Mouse (Mus musculus) urinary bladder, postnatal 25 days (tissue): ENCODE data around the gene Mrps18a.

Experiments
- DNase-seq: peaks from one replicate; pipeline ENCODE4 v3.0.0; 2022; ENCODE audit warnings: low spot score

Mrps18a gene

GRCm38 (mm10) chr17:46143578-46144423 lies 33.0 kb downstream of the Mrps18a start, which contains the start of gene Rsph9:
TSS of gene Rsph9 (minus strand) at chr17:46144216.
- DNase-seq, result peak; percentile 75

- DNase-seq, result peak; percentile 74
These were observed 42.3 kb downstream of the Mrps18a start, which contains the start of gene Mad2l1bp for GRCm38 (mm10) chr17:46152847-46153782. TSS of gene Mad2l1bp (minus strand) at chr17:46153553.

GRCm38 (mm10) chr17:46154336-46154735 lies 43.5 kb downstream of the Mrps18a start:
- DNase-seq, result no peak

- DNase-seq, result no peak
These were observed 45.9 kb downstream of the Mrps18a start for GRCm38 (mm10) chr17:46156680-46157079.

GRCm38 (mm10) chr17:46157131-46157530 lies 46.3 kb downstream of the Mrps18a start:
- DNase-seq, result no peak

- DNase-seq, result no peak
These were observed 48.5 kb downstream of the Mrps18a start for GRCm38 (mm10) chr17:46159236-46159635.

- DNase-seq, result peak; percentile 86
These were observed 49.4 kb downstream of the Mrps18a start for GRCm38 (mm10) chr17:46160090-46160662.

- peak; percentile 83 for DNase-seq
These were observed 49.9 kb downstream of the Mrps18a start, which contains the start of gene Gtpbp2 for GRCm38 (mm10) chr17:46160686-46161085. TSS of gene Gtpbp2 (plus strand) at chr17:46161032.

- peak; percentile 28 for DNase-seq
These were observed 50.4 kb downstream of the Mrps18a start for GRCm38 (mm10) chr17:46161179-46161578.

- no peak for DNase-seq
These were observed 50.9 kb downstream of the Mrps18a start for GRCm38 (mm10) chr17:46161710-46162109.

GRCm38 (mm10) chr17:46162551-46162950 lies 51.8 kb downstream of the Mrps18a start:
- DNase-seq, result no peak

GRCm38 (mm10) chr17:46162951-46163421 lies 52.2 kb downstream of the Mrps18a start:
- DNase-seq, result no peak

GRCm38 (mm10) chr17:46164301-46164700 lies 53.5 kb downstream of the Mrps18a start:
- DNase-seq, result no peak

- DNase-seq, result no peak
These were observed 54.0 kb downstream of the Mrps18a start for GRCm38 (mm10) chr17:46164791-46165190.

GRCm38 (mm10) chr17:46165460-46165859 lies 54.7 kb downstream of the Mrps18a start:
- DNase-seq, result no peak

- DNase-seq, result no peak
These were observed 55.5 kb downstream of the Mrps18a start for GRCm38 (mm10) chr17:46166270-46166669.

GRCm38 (mm10) chr17:46167014-46167413 lies 56.2 kb downstream of the Mrps18a start:
- DNase-seq, result no peak

- no peak for DNase-seq
These were observed 57.5 kb downstream of the Mrps18a start for GRCm38 (mm10) chr17:46168318-46168717.

- DNase-seq, result no peak
These were observed 58.0 kb downstream of the Mrps18a start for GRCm38 (mm10) chr17:46168768-46169167.

- DNase-seq, result no peak
These were observed 59.8 kb downstream of the Mrps18a start for GRCm38 (mm10) chr17:46170538-46170937.
